Comparison of ENCODE assay signal across 7 mouse cellular contexts in the genomic region with DNA sequence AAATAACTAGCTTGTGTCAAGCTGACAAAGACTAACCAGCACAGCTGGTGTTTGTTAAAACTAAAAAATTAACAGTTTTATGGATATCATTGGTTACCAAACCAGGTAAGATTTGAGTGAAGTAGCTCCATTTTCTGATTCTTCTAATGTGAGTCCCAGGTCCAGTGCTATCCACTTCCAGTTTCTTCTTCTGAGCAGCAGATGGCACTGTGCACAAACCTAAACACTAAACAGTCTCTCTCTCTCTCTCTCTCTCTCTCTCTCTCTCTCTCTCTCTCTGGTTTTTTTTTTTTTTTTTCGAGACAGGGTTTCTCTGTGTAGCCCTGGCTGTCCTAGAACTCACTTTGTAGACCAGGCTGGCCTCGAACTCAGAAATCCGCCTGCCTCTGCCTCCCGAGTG. TPM values are rescaled to one million over a fixed set of nuclear protein-coding genes. Genes with fewer than 3 reads are reported as not detected.
DNase-seq lines count a peak whose midpoint lies in the region; ATAC-seq and TF ChIP-seq lines count a peak whose summit lies in the region.
"Not testable (repeated sequence)": the region's sequence is repeated elsewhere in the genome, so short reads cannot be mapped to it uniquely, and the experiment has no call there.

No protein-coding gene starts in this region.

- peak; percentile 26 for DNase-seq in MEL-GATA-1-ER (ENCODE audit: extremely low read depth, low read depth)
- DNase-seq in cerebellum, postnatal 10 days, result peak; percentile 54 to 62
- peak; percentile 35 for DNase-seq in forelimb bud, embryonic 11.5 days (ENCODE audit: low read depth, low spot score)
- peak; percentile 75 for DNase-seq in hindbrain, postnatal 0 days (ENCODE audit: low spot score)
- peak; percentile 58 for DNase-seq in layer of hippocampus, adult 11-12 months (ENCODE audit: low spot score)
- peak; percentile 7 for DNase-seq in lung, postnatal 36 days
- DNase-seq in retina, adult 2 months (ENCODE audit: low read depth, low spot score), result peak; percentile 50

- not testable (repeated sequence) for H3K4me3 ChIP-seq in hindbrain, postnatal 0 days (ENCODE audit: low read length)

- 95% methylated on average over 3 of the region's 4 CpGs for whole genome bisulfite sequencing in hindbrain, postnatal 0 days

- not testable (repeated sequence) for H3K9ac ChIP-seq in hindbrain, postnatal 0 days (replicated peaks; ENCODE audit: low read length)

- not testable (repeated sequence) for H3K9me3 ChIP-seq in hindbrain, postnatal 0 days (ENCODE audit: low read length)

- TF ChIP-seq CTCF in hindbrain, postnatal 0 days (IDR thresholded peaks at IDR 0.05; ENCODE audit: low read depth), result peak; percentile 77

- ATAC-seq in hindbrain, postnatal 0 days, result peak; percentile 74; the same call in 1 of the 2 replicates

- not testable (repeated sequence) for H3K4me2 ChIP-seq in hindbrain, postnatal 0 days (ENCODE audit: low read depth, low read length)

- not testable (repeated sequence) for H3K36me3 ChIP-seq in hindbrain, postnatal 0 days (ENCODE audit: insufficient read depth, low read length)

- H3K4me1 ChIP-seq in hindbrain, postnatal 0 days (ENCODE audit: insufficient read depth, low read length), result not testable (repeated sequence)

- not testable (repeated sequence) for H3K27me3 ChIP-seq in hindbrain, postnatal 0 days (ENCODE audit: insufficient read depth, low read length)

- H3K27ac ChIP-seq in hindbrain, postnatal 0 days, result not testable (repeated sequence)

RNA-seq across cellular contexts. Expression of a gene that starts 26.5 kb away (rescaled TPM):
- 31.2 and 39.3 TPM in 2 replicates for total RNA-seq in hindbrain, postnatal 0 days (2014; rRNA removed)
- polyA plus RNA-seq in hindbrain, postnatal 0 days (2015; fragmentation: Nextera tagmentation; extraction: Ambion mirVana), result 38.3 and 39.2 TPM in 2 replicates

RNA-seq across cellular contexts. Expression of a gene that starts 47.2 kb away (rescaled TPM):
- 18.9 and 21.5 TPM in 2 replicates for total RNA-seq in hindbrain, postnatal 0 days (2014; rRNA removed)
- polyA plus RNA-seq in hindbrain, postnatal 0 days (2015; fragmentation: Nextera tagmentation; extraction: Ambion mirVana), result 7.1 and 8.4 TPM in 2 replicates

Comparison
In these comparisons a context has a peak if more than half of its experiments do, and no peak if none do; other contexts are left out.
1. DNase-seq: peak in every context shown above with its lines; median percentile 75 in hindbrain, postnatal 0 days; 58 in cerebellum, postnatal 10 days; 58 in layer of hippocampus, adult 11-12 months; 50 in retina, adult 2 months; 35 in forelimb bud, embryonic 11.5 days; 26 in MEL-GATA-1-ER; 7 in lung, postnatal 36 days.